Comparison of ENCODE assay signal across 11 mouse cellular contexts in genomic region chr14:73239857-73240256, GRCm38 (mm10). TPM values are rescaled to one million over a fixed set of nuclear protein-coding genes. Genes with fewer than 3 reads are reported as not detected.
DNase-seq lines count a peak whose midpoint lies in the region; ATAC-seq and TF ChIP-seq lines count a peak whose summit lies in the region.
"Had no signal": no experiment of that assay in that cellular context is flagged by ENCODE, and none has a peak within 500 bp of the region (broad histone marks: within the 10 kb centered on the region; RNA-seq: fewer than 3 reads in every experiment).

No protein-coding gene starts in this region.

- H3K27me3 ChIP-seq in erythroblast, embryonic 14.5 days (ENCODE audit: control insufficient read depth): no peaks in the 10 kb centered on the region
- H3K27me3 ChIP-seq in intestine, embryonic 14.5 days (replicated peaks; ENCODE audit: control insufficient read depth, insufficient read depth, low read length): no peaks in the 10 kb centered on the region
- no peaks in the 10 kb centered on the region for H3K27me3 ChIP-seq in intestine, embryonic 15.5 days (replicated peaks)
- no peaks in the 10 kb centered on the region for H3K27me3 ChIP-seq in midbrain, embryonic 12.5 days
- H3K27me3 ChIP-seq in midbrain, postnatal 0 days (ENCODE audit: insufficient read depth, low read length): no peaks in the 10 kb centered on the region
- H3K27me3 ChIP-seq in limb, embryonic 12.5 days: no peaks in the 10 kb centered on the region

- peak overlapping the region; percentile 58 for H3K4me2 ChIP-seq in intestine, embryonic 14.5 days (ENCODE audit: low read length)
- no peak overlapping the region for H3K4me2 ChIP-seq in intestine, embryonic 15.5 days (replicated peaks)
- peak overlapping the region; percentile 35 for H3K4me2 ChIP-seq in midbrain, embryonic 12.5 days (replicated peaks)
- no peak overlapping the region for H3K4me2 ChIP-seq in midbrain, postnatal 0 days (ENCODE audit: low read depth, low read length, poor library complexity, severe bottlenecking)
- H3K4me2 ChIP-seq in limb, embryonic 12.5 days: peak overlapping the region; percentile 36

- H3K27ac ChIP-seq in intestine, embryonic 14.5 days (ENCODE audit: low read depth): no peak overlapping the region
- H3K27ac ChIP-seq in intestine, embryonic 15.5 days: no peak overlapping the region
- no peak overlapping the region for H3K27ac ChIP-seq in midbrain, embryonic 12.5 days (replicated peaks)
- no peak overlapping the region for H3K27ac ChIP-seq in midbrain, postnatal 0 days (ENCODE audit: low read depth, low read length)
- H3K27ac ChIP-seq in limb, embryonic 12.5 days: no peak overlapping the region

- TF ChIP-seq CTCF in midbrain, postnatal 0 days (IDR thresholded peaks at IDR 0.05): no peak

- WGBS in intestine, embryonic 14.5 days: 31% methylated on average over 3 of the region's 3 CpGs
- WGBS in intestine, embryonic 15.5 days: 22% methylated on average over 3 of the region's 3 CpGs
- WGBS in midbrain, embryonic 12.5 days: 50% methylated on average over 3 of the region's 3 CpGs
- 51% methylated on average over 3 of the region's 3 CpGs for WGBS in midbrain, postnatal 0 days
- WGBS in limb, embryonic 12.5 days: 50% methylated on average over 3 of the region's 3 CpGs

- H3K4me1 ChIP-seq in erythroblast, embryonic 14.5 days (ENCODE audit: control insufficient read depth): peaks cover 22% of the 10 kb centered on the region
- peaks cover 6% of the 10 kb centered on the region; the same call in 1 of the 2 replicates for H3K4me1 ChIP-seq in intestine, embryonic 14.5 days (replicated peaks; ENCODE audit: control insufficient read depth, insufficient read depth, low read length)
- H3K4me1 ChIP-seq in intestine, embryonic 15.5 days (replicated peaks): 0 out of 2 replicates have a peak, but pooled peaks cover under 1% of the 10 kb centered on the region
- H3K4me1 ChIP-seq in midbrain, embryonic 12.5 days: 0 out of 2 replicates have a peak, but pooled peaks cover under 1% of the 10 kb centered on the region
- peaks cover 3% of the 10 kb centered on the region; the same call in 1 of the 2 replicates for H3K4me1 ChIP-seq in midbrain, postnatal 0 days (ENCODE audit: insufficient read depth, low read length)
- peaks cover 13% of the 10 kb centered on the region for H3K4me1 ChIP-seq in limb, embryonic 12.5 days (replicated peaks)

- no peaks in the 10 kb centered on the region for H3K9me3 ChIP-seq in erythroblast, embryonic 14.5 days (ENCODE audit: control insufficient read depth, low read length)
- no peaks in the 10 kb centered on the region for H3K9me3 ChIP-seq in intestine, embryonic 14.5 days (ENCODE audit: control insufficient read depth, low read length)
- H3K9me3 ChIP-seq in intestine, embryonic 15.5 days: no peaks in the 10 kb centered on the region
- no peaks in the 10 kb centered on the region for H3K9me3 ChIP-seq in midbrain, embryonic 12.5 days
- no peaks in the 10 kb centered on the region for H3K9me3 ChIP-seq in midbrain, postnatal 0 days (ENCODE audit: low read length)
- H3K9me3 ChIP-seq in limb, embryonic 12.5 days: no peaks in the 10 kb centered on the region

- H3K4me3 ChIP-seq in erythroblast, embryonic 14.5 days (replicated peaks): peak overlapping the region; percentile 53
- peak overlapping the region; percentile 81 for H3K4me3 ChIP-seq in intestine, embryonic 14.5 days (ENCODE audit: low read depth, low read length)
- H3K4me3 ChIP-seq in intestine, embryonic 15.5 days (replicated peaks): no peak overlapping the region
- H3K4me3 ChIP-seq in midbrain, embryonic 12.5 days: peak overlapping the region; percentile 20; the same call in 1 of the 2 replicates
- no peak overlapping the region; the same call in 1 of the 2 replicates for H3K4me3 ChIP-seq in midbrain, postnatal 0 days (ENCODE audit: low read depth, low read length)
- peak overlapping the region; percentile 22; the same call in 1 of the 2 replicates for H3K4me3 ChIP-seq in limb, embryonic 12.5 days (replicated peaks)

- intact Hi-C loops in gastrocnemius, postnatal 36 days (cut with DNase I): loop anchor here (10.0 kb wide), 1 partner anchor 255 kb away; no protein-coding TSS in a partner anchor

- H3K9ac ChIP-seq in intestine, embryonic 14.5 days (ENCODE audit: low read length): 0 out of 2 replicates have a peak overlapping the region, but pooled peaks have one; percentile 40
- no peak overlapping the region for H3K9ac ChIP-seq in intestine, embryonic 15.5 days
- no peak overlapping the region for H3K9ac ChIP-seq in midbrain, embryonic 12.5 days (replicated peaks)
- H3K9ac ChIP-seq in midbrain, postnatal 0 days (replicated peaks; ENCODE audit: low read length, poor library complexity, severe bottlenecking): no peak overlapping the region
- no peak overlapping the region for H3K9ac ChIP-seq in limb, embryonic 12.5 days (replicated peaks)

- no peak for DNase-seq in intestine, embryonic 14.5 days (ENCODE audit: low spot score)
- DNase-seq in midbrain, postnatal 0 days (ENCODE audit: low spot score): no peak
- no peak for DNase-seq in gastrocnemius, postnatal 36 days
- DNase-seq: adrenal gland, postnatal 25 days; cerebellum, adult 11-12 months; layer of hippocampus, postnatal 36 days had no signal

- peaks cover 77% of the 10 kb centered on the region for H3K36me3 ChIP-seq in erythroblast, embryonic 14.5 days (ENCODE audit: control insufficient read depth)
- H3K36me3 ChIP-seq in intestine, embryonic 14.5 days (ENCODE audit: control insufficient read depth, insufficient read depth, low read length): peaks cover 11% of the 10 kb centered on the region; the same call in 1 of the 2 replicates
- no peaks in the 10 kb centered on the region for H3K36me3 ChIP-seq in intestine, embryonic 15.5 days
- H3K36me3 ChIP-seq in midbrain, embryonic 12.5 days: peaks cover 10% of the 10 kb centered on the region
- no peaks in the 10 kb centered on the region for H3K36me3 ChIP-seq in midbrain, postnatal 0 days (ENCODE audit: insufficient read depth, low read length)
- H3K36me3 ChIP-seq in limb, embryonic 12.5 days: peaks cover 6% of the 10 kb centered on the region; the same call in 1 of the 2 replicates

- ATAC-seq in erythroblast, adult 5-6 weeks (replicated peaks; ENCODE audit: low FRiP score, poor library complexity, severe bottlenecking): no peak
- ATAC-seq in intestine, embryonic 14.5 days (replicated peaks; ENCODE audit: low FRiP score, low TSS enrichment, low read depth): no peak
- ATAC-seq in intestine, embryonic 15.5 days: no peak
- no peak for ATAC-seq in midbrain, embryonic 12.5 days (ENCODE audit: low FRiP score, low read depth)
- ATAC-seq in midbrain, postnatal 0 days (ENCODE audit: low FRiP score): no peak
- no peak for ATAC-seq in limb, embryonic 12.5 days (ENCODE audit: insufficient number of reproducible peaks, insufficient read depth, low FRiP score, low TSS enrichment, low read depth)

RNA-seq across cellular contexts. Expression of gene Lpar6, which starts 2.2 kb away (rescaled TPM):
- polyA plus RNA-seq in erythroblast, embryonic 14.5 days (2012): not detected in 2 replicates
- 3.8 and 8.8 TPM in 2 replicates for total RNA-seq in erythroblast, adult 5-6 weeks (2015; ENCODE audit: low replicate concordance)
- total RNA-seq in erythroblast, adult 5-6 weeks (2017; ENCODE audit: low replicate concordance): 1.8 and 4.2 TPM in 2 replicates
- polyA plus RNA-seq in intestine, embryonic 14.5 days (2014; fragmentation: Nextera tagmentation; extraction: Ambion mirVana): 13.5 and 14.2 TPM in 2 replicates
- polyA plus RNA-seq in intestine, embryonic 15.5 days (2015; fragmentation: Nextera tagmentation; extraction: Ambion mirVana): 12.3 and 15.5 TPM in 2 replicates
- 13.9 and 14.2 TPM in 2 replicates for polyA plus RNA-seq in midbrain, embryonic 12.5 days (2016; fragmentation: Nextera tagmentation; extraction: Ambion mirVana)
- total RNA-seq in midbrain, postnatal 0 days (2014; rRNA removed): 2.2 and 2.3 TPM in 2 replicates
- polyA plus RNA-seq in midbrain, postnatal 0 days (2015; fragmentation: Nextera tagmentation; extraction: Ambion mirVana): 1.3 and 1.8 TPM in 2 replicates
- 18.5 and 20.4 TPM in 2 replicates for polyA plus RNA-seq in limb, embryonic 12.5 days (2016; fragmentation: Nextera tagmentation; extraction: Ambion mirVana)
- total RNA-seq in gastrocnemius, postnatal 36 days (2021): 1 to 10 TPM in 1 of 2 experiments, under 1 TPM in 1; 0.99 to 1.4 TPM

Comparison
In these comparisons a context has a peak if more than half of its experiments do, and no peak if none do; other contexts are left out.
1. H3K4me3 ChIP-seq: peak in erythroblast, embryonic 14.5 days (single experiment), intestine, embryonic 14.5 days (single experiment), midbrain, embryonic 12.5 days (single experiment) and limb, embryonic 12.5 days (single experiment); none in intestine, embryonic 15.5 days (single experiment) and midbrain, postnatal 0 days (single experiment).
2. H3K4me2 ChIP-seq: peak in intestine, embryonic 14.5 days (single experiment), midbrain, embryonic 12.5 days (single experiment) and limb, embryonic 12.5 days (single experiment); none in intestine, embryonic 15.5 days (single experiment) and midbrain, postnatal 0 days (single experiment).